Mouse (Mus musculus): ENCODE measurements around the gene Adgrg5. TPM values are rescaled to one million over a fixed set of nuclear protein-coding genes. Genes with fewer than 3 reads are reported as not detected.

Adgrg5 gene
- 3.2 and 6.4 TPM in 2 replicates for total RNA-seq (2014; fragmentation: Nextera tagmentation)
- 0.76 and 0.87 TPM in 2 replicates for total RNA-seq (2017)
- 1.9 and 2.9 TPM in 2 replicates for polyA plus RNA-seq (2012)

GRCm38 (mm10) chr8:94923405-94923804 is at the start of gene Adgrg5:
Gene Adgrg5, plus strand, starts transcription at chr8:94923694.
- Histone ChIP-seq H3K4me1 (ENCODE audit: insufficient read depth, low read depth, low read length) (peaks cover 73% of the 10 kb centered on the region), H3K9me3 (replicated peaks) (no peaks in the 10 kb centered on the region), H3K4me3 (ENCODE audit: low read depth, low read length) (peak within 1 kb of the TSS; percentile 65; the same call in 1 of the 2 replicates), H3K27me3 (ENCODE audit: insufficient read depth, low read length) (no peaks in the 10 kb centered on the region), H3K36me3 (replicated peaks) (no peaks in the 10 kb centered on the region)
- ATAC-seq (ENCODE audit: extremely low read depth, insufficient number of reproducible peaks, low FRiP score, poor library complexity, severe bottlenecking) (no peak), DNase-seq (ENCODE audit: low spot score) (peak; percentile 52)
- TF ChIP-seq CTCF (IDR thresholded peaks at IDR 0.05; ENCODE audit: low read depth, low read length) (no peak), POLR2AphosphoS5 (IDR thresholded peaks at IDR 0.05; ENCODE audit: insufficient replicate concordance, low read depth, low read length) (no peak), GATA2 (IDR thresholded peaks at IDR 0.05; ENCODE audit: borderline replicate concordance, low read depth, low read length) (no peak), TAL1 (conservative IDR thresholded peaks at IDR 0.05; ENCODE audit: low read depth, low read length) (no peak), GATA1 (IDR thresholded peaks at IDR 0.05; ENCODE audit: borderline replicate concordance, low read length) (no peak)

- ATAC-seq (ENCODE audit: extremely low read depth, insufficient number of reproducible peaks, low FRiP score, poor library complexity, severe bottlenecking) (peak; percentile 36; the same call in 1 of the 2 replicates), DNase-seq (ENCODE audit: low spot score) (peak; percentile 60)
- Histone ChIP-seq H3K9me3 (replicated peaks) (no peaks in the 10 kb centered on the region), H3K36me3 (replicated peaks) (no peaks in the 10 kb centered on the region), H3K4me1 (ENCODE audit: insufficient read depth, low read depth, low read length) (peaks cover 66% of the 10 kb centered on the region), H3K27me3 (ENCODE audit: insufficient read depth, low read length) (peaks cover 61% of the 10 kb centered on the region), H3K4me3 (ENCODE audit: low read depth, low read length) (no peak overlapping the region)
- TF ChIP-seq POLR2AphosphoS5 (IDR thresholded peaks at IDR 0.05; ENCODE audit: insufficient replicate concordance, low read depth, low read length) (no peak), CTCF (IDR thresholded peaks at IDR 0.05; ENCODE audit: low read depth, low read length) (peak; percentile 86), TAL1 (conservative IDR thresholded peaks at IDR 0.05; ENCODE audit: low read depth, low read length) (no peak), GATA2 (IDR thresholded peaks at IDR 0.05; ENCODE audit: borderline replicate concordance, low read depth, low read length) (no peak)
Measured at GRCm38 (mm10) chr8:94874358-94874757, 49.1 kb upstream of the Adgrg5 start.

DNA sequence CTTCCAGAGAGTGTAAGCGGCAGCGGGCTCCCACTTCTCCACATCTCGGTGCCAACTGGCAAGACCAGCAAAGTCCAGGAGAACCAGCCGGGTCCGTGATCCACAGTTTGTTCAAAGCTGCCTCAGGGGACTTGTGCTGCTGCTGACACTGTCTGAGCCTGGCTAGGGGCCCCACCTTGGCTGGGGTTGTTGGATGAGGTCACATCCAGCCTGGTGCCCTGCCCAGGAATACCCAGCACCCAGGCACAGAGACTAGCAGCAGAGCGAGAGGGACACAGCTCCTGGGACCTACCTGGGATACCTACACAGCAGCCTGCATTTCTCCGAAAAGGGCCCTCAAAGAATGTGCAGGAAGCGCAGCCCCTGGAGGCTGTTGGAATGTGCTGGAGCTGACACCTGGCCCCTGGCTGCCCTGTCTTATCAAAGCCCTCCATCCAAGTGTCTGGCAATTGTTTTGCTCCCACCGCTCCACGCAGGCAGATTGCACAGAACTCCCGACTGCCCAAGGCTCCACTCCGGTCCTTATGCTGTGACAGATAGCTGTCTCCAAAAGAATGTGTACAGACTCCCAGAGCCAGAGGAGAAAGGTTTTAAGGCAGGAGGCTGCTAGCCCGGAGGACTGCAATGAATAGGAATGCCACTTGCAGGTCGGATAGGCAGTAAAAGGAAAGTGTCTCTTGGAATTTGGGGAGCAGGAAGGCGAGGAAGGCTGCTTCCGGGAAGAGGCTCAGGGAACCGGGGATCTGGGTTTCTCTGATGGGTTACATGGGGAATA is 48.2 kb upstream of the Adgrg5 start:
- no peak for ATAC-seq (ENCODE audit: extremely low read depth, insufficient number of reproducible peaks, low FRiP score, poor library complexity, severe bottlenecking)
- TF ChIP-seq GATA1 (IDR thresholded peaks at IDR 0.05; ENCODE audit: borderline replicate concordance, low read length) (no peak), TAL1 (conservative IDR thresholded peaks at IDR 0.05; ENCODE audit: low read depth, low read length) (no peak), CTCF (IDR thresholded peaks at IDR 0.05; ENCODE audit: low read depth, low read length) (no peak), GATA2 (IDR thresholded peaks at IDR 0.05; ENCODE audit: borderline replicate concordance, low read depth, low read length) (no peak), POLR2AphosphoS5 (IDR thresholded peaks at IDR 0.05; ENCODE audit: insufficient replicate concordance, low read depth, low read length) (no peak)

GRCm38 (mm10) chr8:94875871-94876150 is 47.7 kb upstream of the Adgrg5 start:
- Histone ChIP-seq H3K4me3 (ENCODE audit: low read depth, low read length) (peak overlapping the region; percentile 70), H3K9me3 (replicated peaks) (no peaks in the 10 kb centered on the region), H3K4me1 (ENCODE audit: insufficient read depth, low read depth, low read length) (peaks cover 52% of the 10 kb centered on the region), H3K27me3 (ENCODE audit: insufficient read depth, low read length) (peaks cover 56% of the 10 kb centered on the region), H3K36me3 (replicated peaks) (no peaks in the 10 kb centered on the region)
- TF ChIP-seq POLR2AphosphoS5 (IDR thresholded peaks at IDR 0.05; ENCODE audit: insufficient replicate concordance, low read depth, low read length) (no peak), CTCF (IDR thresholded peaks at IDR 0.05; ENCODE audit: low read depth, low read length) (no peak)
- ATAC-seq (ENCODE audit: extremely low read depth, insufficient number of reproducible peaks, low FRiP score, poor library complexity, severe bottlenecking), result no peak
- DNase-seq (ENCODE audit: low spot score), result no peak

More for the DNA sequence above, 48.2 kb upstream of the Adgrg5 start:
- Histone ChIP-seq H3K9me3 (replicated peaks) (no peaks in the 10 kb centered on the region), H3K36me3 (replicated peaks) (no peaks in the 10 kb centered on the region), H3K4me1 (ENCODE audit: insufficient read depth, low read depth, low read length) (peaks cover 58% of the 10 kb centered on the region), H3K4me3 (ENCODE audit: low read depth, low read length) (peak overlapping the region; percentile 70), H3K27me3 (ENCODE audit: insufficient read depth, low read length) (peaks cover 59% of the 10 kb centered on the region)
- DNase-seq (ENCODE audit: low spot score), result no peak

DNA sequence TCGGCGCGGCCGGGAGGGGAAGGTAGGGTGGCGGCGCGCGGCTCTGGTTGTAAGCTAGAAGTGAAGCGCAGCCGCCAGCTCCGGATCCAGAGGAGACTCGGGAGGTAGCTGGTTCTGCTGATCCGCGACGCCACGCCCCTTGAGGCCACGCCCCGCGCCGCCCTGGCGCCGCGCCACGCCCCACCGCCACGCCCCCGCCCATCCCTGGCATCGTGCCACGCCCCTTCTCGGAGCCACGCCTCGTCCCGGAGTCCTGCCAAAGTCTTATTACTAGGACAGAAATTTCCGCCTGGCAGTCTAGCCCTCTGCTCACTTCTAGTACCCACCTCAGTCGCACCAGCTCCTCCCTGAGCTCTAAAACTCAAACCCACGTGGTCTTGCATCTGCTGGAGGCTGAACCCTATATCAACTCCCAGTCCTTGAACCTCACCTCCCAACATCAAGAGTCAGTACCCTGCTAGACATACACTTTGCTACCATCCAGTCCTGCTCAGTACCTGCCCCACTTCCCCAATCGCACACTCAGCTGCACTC is 47.2 kb upstream of the Adgrg5 start, which contains the start of gene Dok4:
Gene Dok4, minus strand, starts transcription at position 134 of the 534 bp plus-strand sequence.
- H3K9me3 ChIP-seq (replicated peaks), result no peaks in the 10 kb centered on the region
- H3K27me3 ChIP-seq (ENCODE audit: insufficient read depth, low read length), result peaks cover 56% of the 10 kb centered on the region
- H3K36me3 ChIP-seq (replicated peaks), result no peaks in the 10 kb centered on the region
- ATAC-seq (ENCODE audit: extremely low read depth, insufficient number of reproducible peaks, low FRiP score, poor library complexity, severe bottlenecking), result peak; percentile 45
- H3K4me3 ChIP-seq (ENCODE audit: low read depth, low read length), result peak within 1 kb of the TSS; percentile 70
- H3K4me1 ChIP-seq (ENCODE audit: insufficient read depth, low read depth, low read length), result peaks cover 48% of the 10 kb centered on the region
- DNase-seq (ENCODE audit: low spot score), result peak; percentile 90
- TF ChIP-seq TAL1 (conservative IDR thresholded peaks at IDR 0.05; ENCODE audit: low read depth, low read length), result no peak
- no peak for TF ChIP-seq GATA1 (IDR thresholded peaks at IDR 0.05; ENCODE audit: borderline replicate concordance, low read length)
- no peak for TF ChIP-seq GATA2 (IDR thresholded peaks at IDR 0.05; ENCODE audit: borderline replicate concordance, low read depth, low read length)
- no peak for TF ChIP-seq CTCF (IDR thresholded peaks at IDR 0.05; ENCODE audit: low read depth, low read length)
- no peak for TF ChIP-seq POLR2AphosphoS5 (IDR thresholded peaks at IDR 0.05; ENCODE audit: insufficient replicate concordance, low read depth, low read length)

GRCm38 (mm10) chr8:94876820-94877219 is 46.7 kb upstream of the Adgrg5 start:
- peaks cover 52% of the 10 kb centered on the region for H3K27me3 ChIP-seq (ENCODE audit: insufficient read depth, low read length)
- H3K4me3 ChIP-seq (ENCODE audit: low read depth, low read length), result no peak overlapping the region
- ATAC-seq (ENCODE audit: extremely low read depth, insufficient number of reproducible peaks, low FRiP score, poor library complexity, severe bottlenecking) (no peak), DNase-seq (ENCODE audit: low spot score) (no peak)
- no peaks in the 10 kb centered on the region for H3K9me3 ChIP-seq (replicated peaks)
- H3K36me3 ChIP-seq (replicated peaks), result no peaks in the 10 kb centered on the region
- TF ChIP-seq GATA1 (IDR thresholded peaks at IDR 0.05; ENCODE audit: borderline replicate concordance, low read length) (no peak), GATA2 (IDR thresholded peaks at IDR 0.05; ENCODE audit: borderline replicate concordance, low read depth, low read length) (no peak), POLR2AphosphoS5 (IDR thresholded peaks at IDR 0.05; ENCODE audit: insufficient replicate concordance, low read depth, low read length) (no peak), CTCF (IDR thresholded peaks at IDR 0.05; ENCODE audit: low read depth, low read length) (no peak)
- H3K4me1 ChIP-seq (ENCODE audit: insufficient read depth, low read depth, low read length), result peaks cover 42% of the 10 kb centered on the region
